Mouse (Mus musculus) brain, embryonic 18.5 days (tissue): ENCODE measurements around the gene Tbxas1.

Source experiments
- DNase-seq: peaks from one replicate; pipeline ENCODE4 v3.0.0-alpha.2; 2012; ENCODE audit warnings: low read depth, low spot score

The Tbxas1 gene

GRCm38 (mm10) chr6:38995774-38996173, 120.6 kb downstream of the Tbxas1 start:
- no peak for DNase-seq

DNA sequence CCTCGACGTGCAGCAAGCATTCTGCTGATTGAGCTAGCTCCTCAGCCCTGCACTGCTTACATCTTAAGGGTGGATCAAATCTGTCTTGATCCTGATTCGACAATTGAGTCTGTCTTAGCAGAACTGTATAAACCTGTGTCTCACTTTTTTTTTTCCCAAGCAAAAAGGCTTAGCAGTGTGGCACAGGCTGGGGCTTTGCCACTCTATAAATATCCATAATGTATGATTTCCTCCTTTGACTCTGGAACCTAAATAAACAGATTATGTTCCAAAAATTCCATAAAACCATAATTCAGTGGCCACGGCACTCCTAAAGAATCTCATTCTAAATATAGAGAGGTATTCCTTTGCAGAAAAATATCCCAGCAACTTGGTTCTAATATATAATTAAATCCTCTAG, 122.6 kb downstream of the Tbxas1 start:
- no peak for DNase-seq

DNA sequence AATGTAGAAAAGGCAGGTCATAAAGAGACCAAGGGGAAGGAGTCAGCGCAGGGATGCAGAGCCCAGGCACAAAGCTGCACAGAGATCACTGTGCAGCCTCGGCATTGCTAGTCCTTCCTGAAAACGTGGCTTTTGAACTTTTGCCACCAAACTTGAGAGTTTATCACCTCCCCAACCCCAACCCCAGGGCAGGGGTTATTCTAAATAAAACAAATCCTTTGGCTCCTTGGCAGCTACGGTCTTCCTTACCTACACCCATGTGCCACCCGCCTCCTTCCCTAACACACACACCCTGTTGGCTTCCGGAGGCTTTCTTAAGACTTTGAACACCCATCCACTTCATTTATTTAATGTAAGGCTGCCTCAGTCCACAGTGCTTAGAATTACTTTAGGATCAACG, 127.9 kb downstream of the Tbxas1 start:
- no peak for DNase-seq

DNA sequence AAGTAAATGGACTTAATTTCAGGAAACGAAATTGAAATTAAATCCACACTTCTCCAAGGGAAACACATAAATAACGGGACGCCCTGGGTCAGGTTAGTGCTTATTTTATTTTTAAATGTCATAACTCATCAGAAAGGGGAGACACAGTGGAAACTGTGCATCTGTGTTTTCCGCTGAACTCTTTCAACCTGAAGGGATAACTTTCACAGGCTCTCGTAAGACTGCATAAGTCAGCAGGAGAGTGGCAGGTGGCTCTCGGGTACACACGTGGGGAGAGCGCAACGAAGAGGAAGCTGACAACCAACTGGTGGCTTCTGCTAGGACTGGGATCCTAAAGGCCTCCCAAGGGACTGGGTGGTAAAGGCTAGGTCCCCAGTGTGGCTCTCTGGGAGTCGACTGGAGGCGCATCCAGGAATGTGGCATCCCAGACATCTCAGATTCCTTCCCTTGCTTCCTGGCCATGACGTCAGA, 128.8 kb downstream of the Tbxas1 start:
- no peak for DNase-seq

DNA sequence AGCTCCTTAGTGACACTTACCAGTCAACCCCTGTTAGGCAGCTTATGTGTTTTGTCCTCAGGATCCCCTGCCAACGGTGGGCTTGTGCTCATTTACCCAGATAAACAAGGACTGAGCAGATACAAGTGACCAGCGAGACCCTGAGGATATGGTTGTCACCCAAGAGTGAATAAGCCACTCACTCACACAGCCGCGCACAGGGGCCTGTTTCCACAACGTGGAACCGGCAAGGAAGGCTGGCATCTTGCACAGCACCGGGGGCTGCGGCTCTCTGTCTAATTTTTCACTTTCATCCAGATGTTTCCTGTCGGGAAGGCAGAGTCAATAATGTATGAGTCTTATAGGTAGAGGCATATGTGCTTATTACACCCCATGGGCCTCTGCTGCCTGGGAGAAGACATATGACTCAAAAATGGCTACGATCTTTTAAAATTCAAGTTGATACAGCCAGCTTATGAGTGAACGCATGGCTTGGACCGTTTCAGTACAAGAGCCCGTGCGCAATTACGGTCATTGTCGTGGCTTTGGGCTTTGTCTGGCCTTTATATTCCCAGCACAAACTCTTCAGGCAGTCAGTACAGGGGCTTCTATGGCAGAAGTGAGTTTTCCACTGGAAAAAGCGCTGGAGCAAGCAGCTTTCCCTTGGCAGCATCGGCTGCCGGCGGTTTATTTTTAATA, 130.2 kb downstream of the Tbxas1 start:
- DNase-seq = no peak

DNA sequence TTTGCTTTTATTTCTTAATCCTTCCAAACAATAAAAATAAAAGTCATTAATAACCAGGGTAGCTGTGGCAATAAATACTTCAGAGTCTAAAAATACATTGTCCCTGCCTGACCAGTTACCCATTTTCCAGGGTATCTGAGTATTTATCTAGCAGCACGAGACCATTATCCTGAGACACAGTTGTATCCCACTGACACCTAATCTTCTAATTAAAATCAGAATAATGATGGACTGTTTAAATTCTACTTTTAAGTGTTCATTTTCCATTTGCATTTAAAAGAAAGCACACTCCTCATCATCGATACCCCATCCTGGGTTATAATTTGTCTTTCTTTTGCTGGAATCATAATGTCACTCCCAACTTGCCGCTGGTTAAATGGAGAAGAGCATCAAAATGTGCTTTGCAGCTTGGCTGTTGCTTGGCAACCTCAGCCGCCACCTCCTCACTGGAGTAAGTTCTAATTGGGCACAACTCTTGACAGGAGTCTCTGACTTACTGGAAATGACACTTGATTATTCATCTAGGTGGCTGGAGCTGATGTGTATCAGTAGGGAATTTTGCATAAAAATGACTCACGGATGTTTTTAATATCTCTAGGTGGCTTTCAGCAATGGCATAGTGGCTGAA, 130.9 kb downstream of the Tbxas1 start:
- DNase-seq = no peak

DNA sequence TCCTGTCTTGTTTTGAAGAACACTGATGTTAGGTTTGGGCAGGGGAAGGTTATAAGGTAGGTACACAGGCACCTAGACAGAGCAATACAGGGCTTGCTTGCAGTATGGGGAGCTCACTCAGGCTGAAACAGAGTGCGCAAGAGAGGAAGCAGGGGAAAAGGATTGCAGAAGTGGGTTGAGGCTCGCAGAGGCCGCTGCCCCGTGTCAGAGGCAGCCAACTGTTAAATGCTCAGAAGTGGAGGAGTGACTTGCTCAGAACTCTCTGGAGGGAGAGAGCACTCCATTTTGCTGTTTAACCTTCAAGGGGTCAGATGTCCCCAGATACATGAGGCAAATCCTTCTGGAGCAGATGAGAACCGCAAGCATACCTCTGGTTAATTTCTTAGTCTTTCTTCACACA, 132.0 kb downstream of the Tbxas1 start:
- no peak for DNase-seq

- no peak for DNase-seq
Observed at GRCm38 (mm10) chr6:39008116-39008515, 132.9 kb downstream of the Tbxas1 start.

DNA sequence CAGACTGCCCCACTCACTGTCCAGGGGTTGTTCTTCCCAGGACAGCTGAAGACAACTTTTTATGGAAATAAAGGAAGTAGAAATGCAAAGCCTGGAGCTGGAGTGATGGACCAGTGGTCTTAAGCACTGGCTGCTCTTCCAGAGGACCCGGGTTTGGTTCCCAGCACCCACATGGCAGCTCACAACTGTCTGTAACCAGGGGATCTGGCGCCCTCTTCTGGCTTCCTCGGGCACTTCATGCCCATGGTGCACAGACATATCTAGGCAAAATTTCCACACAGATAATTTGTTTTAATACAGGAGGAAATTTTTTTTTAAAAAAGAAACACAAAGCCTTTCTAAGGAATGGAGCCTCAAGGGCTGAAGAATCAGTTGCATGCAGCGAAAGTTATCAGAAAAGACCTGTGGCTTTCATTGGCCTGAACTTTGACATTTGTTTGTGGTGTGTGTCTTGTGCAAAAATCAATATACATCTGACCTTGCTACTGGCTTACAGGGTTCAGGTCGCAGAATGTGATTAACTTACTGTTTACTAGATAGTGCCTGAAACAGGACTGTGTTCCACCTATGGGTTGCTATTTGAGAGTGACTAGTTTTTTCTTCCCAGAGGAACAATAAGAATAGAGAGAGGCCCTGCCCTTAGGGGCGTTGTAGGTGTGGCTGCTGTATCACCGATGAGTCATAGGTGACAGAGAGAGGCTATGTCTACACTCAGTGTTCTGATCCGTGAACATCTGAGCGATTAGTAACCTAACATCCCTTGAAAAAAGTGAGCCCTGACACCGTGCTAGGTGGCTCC, 138.0 kb downstream of the Tbxas1 start:
- DNase-seq = no peak

- DNase-seq = no peak
Observed at GRCm38 (mm10) chr6:39017942-39018341, 142.7 kb downstream of the Tbxas1 start.

DNA sequence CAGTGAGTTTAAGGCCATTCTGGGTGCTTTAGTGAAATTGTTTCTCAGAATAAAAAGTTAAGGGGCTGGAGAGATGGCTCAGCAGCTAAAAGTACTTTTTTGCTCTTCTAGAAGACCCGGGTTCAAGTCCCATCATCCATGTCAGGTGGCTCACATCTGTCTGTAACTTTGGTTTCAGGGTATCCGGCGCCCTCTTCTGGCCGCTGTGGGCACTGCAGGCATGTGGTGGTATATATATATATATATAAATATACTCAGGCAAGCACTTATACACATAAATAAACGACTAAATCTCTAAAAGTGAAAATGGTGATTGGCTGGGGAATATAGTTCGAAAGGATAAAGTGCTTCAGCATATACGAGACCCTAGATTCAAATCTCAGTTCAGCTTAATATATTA, 143.6 kb downstream of the Tbxas1 start:
- no peak for DNase-seq

GRCm38 (mm10) chr6:39019219-39019618, 144.0 kb downstream of the Tbxas1 start:
- DNase-seq = no peak

DNA sequence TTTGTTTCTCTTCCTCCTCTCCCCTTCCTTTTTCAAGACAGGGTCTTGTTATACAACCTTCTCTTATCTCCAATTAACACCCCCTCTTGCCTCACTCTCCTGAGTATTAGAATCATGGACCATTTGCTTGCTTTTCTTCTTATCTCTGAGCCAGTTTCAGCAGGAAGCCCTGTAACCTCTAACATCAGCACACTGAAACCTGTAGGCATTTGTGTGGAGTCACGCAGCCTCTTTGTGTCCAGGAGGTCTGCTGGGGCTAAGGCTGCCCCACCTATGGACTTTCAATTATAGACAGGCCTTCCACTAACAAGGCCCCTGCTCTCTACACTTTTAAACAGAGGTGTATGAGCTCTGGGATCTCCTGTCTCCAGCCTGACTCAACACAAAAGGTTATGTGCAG, 146.7 kb downstream of the Tbxas1 start:
- DNase-seq = no peak

DNA sequence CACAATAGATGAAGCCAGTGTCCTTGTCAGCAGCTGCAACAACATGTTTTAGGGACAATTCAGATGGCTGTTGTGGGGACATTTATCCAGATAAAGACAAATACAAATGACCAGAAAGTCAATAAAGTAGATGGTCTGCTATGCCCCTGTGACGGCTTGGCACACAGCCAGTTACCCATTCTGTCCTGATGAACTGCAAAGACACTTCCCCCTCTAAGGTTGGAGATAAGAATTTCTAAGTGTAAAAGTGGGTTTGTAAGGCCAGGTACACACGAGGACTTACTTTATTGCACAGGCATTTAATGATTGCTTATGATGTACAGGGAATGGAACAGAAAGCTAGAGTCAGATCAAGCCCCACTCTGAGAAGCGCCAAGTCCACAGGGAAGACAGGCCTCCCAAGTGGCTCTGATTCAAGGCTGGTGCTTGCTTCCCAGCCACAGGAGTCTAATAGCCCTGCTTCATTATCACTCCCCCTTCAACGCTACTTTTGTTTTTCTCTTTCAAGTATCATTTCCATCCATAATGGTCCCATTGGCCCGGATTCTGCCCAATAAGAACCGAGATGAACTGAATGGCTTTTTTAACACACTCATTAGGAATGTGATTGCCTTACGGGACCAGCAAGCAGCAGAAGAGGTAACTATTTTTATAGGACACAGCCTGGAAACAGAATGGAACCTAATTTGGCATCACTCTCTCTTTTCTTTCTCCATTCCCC, 147.4 kb downstream of the Tbxas1 start:
- no peak for DNase-seq

DNA sequence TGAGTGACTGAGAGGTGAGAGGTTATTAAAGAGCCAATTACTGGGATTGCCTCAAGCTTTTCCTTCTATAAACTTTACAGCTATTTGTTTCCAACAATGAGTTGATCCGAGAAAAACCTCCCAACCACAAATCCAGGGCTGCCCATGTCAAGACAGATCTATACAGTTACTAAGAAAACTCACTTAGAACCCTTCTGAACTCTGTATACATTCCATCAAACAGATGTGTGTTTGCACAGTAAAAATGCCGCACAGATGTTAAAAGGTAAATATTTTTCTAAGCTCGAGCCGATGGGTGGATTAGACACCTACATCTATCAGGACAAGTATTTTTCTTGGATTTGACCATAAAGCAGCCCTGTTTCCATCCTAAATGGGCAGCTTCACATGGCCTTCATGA, 149.4 kb downstream of the Tbxas1 start:
- DNase-seq = no peak

DNA sequence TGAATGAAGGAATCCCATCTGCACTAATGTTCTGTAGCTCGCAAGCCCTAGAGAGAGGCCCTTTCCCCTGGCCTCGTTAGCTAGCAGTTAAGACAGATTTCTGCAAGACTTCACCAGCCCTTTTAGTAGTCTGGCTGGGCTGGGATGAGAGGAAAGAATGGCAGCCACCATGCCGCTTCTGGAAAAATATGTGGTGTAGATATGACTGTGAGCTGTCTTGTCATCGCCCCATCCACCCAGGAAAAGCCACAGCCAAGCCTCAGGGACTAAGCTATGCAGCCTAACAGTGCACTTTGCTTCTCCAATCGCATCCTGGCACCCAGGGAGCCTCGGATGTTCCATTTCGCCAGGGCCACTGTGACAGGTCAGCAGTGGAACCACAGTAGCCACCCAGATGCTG, 149.8 kb downstream of the Tbxas1 start:
- no peak for DNase-seq

DNA sequence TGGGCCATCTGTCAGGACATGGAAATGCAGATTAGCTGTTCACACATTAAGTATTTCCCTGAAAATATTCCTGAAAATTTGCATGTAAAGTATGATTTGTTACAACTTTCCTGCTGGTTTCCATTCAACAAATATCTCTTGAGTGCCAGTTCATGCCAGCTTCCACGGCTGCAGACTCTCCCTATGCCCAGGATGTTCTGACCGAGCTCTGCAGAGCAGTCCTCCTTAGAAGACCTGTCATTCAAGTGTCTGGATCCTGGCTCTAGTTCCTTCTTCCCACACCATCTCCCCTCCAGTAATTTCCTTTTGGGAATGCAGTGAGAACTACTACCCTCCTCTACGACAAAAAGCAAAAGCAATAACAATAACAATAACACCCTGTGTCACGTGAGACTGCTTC, 155.5 kb downstream of the Tbxas1 start:
- no peak for DNase-seq

DNA sequence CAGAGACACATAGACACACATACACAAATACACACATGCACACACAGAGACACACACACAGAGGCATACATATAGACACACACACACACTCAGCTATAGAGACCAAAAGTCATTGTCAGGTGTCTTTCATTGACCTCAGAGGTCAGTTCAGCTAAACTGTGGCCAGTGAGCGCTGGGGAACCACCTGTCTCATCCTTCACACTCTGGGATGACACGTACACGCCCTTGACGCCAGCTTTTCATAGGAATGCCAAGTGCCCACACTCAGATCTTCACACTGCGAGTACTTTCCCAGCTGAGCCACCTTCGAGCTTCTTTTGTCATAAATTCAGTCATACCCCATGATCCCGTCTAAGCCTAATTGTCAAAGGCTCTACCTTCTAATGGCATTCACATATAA, 158.5 kb downstream of the Tbxas1 start:
- no peak for DNase-seq

- no peak for DNase-seq
Observed at GRCm38 (mm10) chr6:39035039-39035438, 159.8 kb downstream of the Tbxas1 start.

- DNase-seq = no peak
Observed at GRCm38 (mm10) chr6:39036204-39036603, 161.0 kb downstream of the Tbxas1 start.

DNA sequence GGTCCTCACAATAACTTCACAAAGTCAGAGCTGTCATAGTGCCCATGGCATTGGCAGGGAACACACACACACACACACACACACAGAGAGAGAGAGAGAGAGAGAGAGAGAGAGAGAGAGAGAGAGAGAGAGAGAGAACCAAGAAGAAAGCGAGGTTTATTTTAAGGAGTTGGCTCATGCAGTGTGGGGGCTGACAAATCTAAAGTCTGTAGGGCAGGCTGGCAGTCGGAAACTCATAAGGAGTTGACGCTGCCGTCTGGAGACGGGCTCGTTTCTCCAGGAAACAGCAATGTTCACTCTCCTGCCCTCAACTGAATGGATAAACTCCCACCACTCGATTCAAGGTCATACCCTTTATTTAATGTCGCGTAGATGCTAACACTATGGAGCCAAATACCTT, 165.2 kb downstream of the Tbxas1 start:
- no peak for DNase-seq

DNA sequence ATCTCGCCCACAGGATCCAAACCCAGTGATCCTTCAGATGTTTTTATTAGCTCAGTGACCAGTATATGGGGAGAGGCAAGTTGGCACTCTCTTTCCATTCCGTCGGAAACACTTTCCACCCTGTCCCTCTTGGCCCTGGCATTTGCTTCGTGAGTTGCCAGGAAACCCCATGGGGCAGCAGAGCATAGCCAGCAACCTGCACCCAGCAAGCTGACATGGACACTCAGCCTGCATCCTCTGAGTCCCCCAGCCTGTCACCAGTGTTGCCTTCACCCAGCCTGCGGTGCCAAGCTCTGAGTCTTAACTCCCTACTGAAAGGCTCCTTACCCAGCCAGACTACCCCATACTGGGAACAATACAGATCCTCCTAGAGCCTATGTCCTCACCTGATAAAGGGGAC, 173.9 kb downstream of the Tbxas1 start:
- DNase-seq = no peak
